Mouse (Mus musculus): ENCODE data around the gene Uchl5. TPM values are rescaled to one million over a fixed set of nuclear protein-coding genes. Genes with fewer than 3 reads are reported as not detected.

Uchl5 gene
- polyA plus RNA-seq, 1 experiment from 2014 or later = 84.5 TPM

Other genes starting within 250 kb of the Uchl5 start
- gene B3galt2, start 136.6 kb upstream of the Uchl5 start, polyA plus RNA-seq (2015; fragmentation: Nextera tagmentation; extraction: Ambion mirVana) = 3.2 and 3.5 TPM in 2 replicates
- gene Cdc73, start 74.4 kb upstream of the Uchl5 start, polyA plus RNA-seq (2015; fragmentation: Nextera tagmentation; extraction: Ambion mirVana) = 24.0 and 30.6 TPM in 2 replicates
- gene Glrx2, start 60.9 kb upstream of the Uchl5 start, polyA plus RNA-seq (2015; fragmentation: Nextera tagmentation; extraction: Ambion mirVana) = 161 and 192 TPM in 2 replicates
- 46.1 and 50.8 TPM in 2 replicates for gene Trove2, start 204 bp upstream of the Uchl5 start, polyA plus RNA-seq (2015; fragmentation: Nextera tagmentation; extraction: Ambion mirVana)
- 97.9 and 101 TPM in 2 replicates for gene Rgs2, start 226.9 kb downstream of the Uchl5 start, polyA plus RNA-seq (2015; fragmentation: Nextera tagmentation; extraction: Ambion mirVana)